Mouse (Mus musculus) thymus, adult 2 months (tissue): ENCODE measurements at regions not wholly inside any gene's neighbourhood (a gene's known extent, or its start where the extent isn't known, plus 50 kb on each side); places are given as distances from the start of the nearest gene placed in this dataset.

Experiments
- DNase-seq: peaks from one replicate; pipeline ENCODE4 v3.0.0; 2021
- H3K27ac ChIP-seq: fragments of 200-500 bp; 2 replicates; pipeline ENCODE4 v1.5.1; 2012; ENCODE audit warnings: low read length, control low read depth; ENCODE audit not compliant: control insufficient read depth, insufficient read depth
- H3K27me3 ChIP-seq: fragments of 200-500 bp; 2 replicates; pipeline ENCODE4 v1.6.1; 2012; ENCODE audit warnings: mild to moderate bottlenecking, low read length, moderate library complexity, mixed read lengths; ENCODE audit not compliant: control insufficient read depth, insufficient read depth
- H3K36me3 ChIP-seq: fragments of 200-500 bp; 2 replicates; pipeline ENCODE4 v1.6.1; 2012; ENCODE audit warnings: mild to moderate bottlenecking, low read length, moderate library complexity; ENCODE audit not compliant: control insufficient read depth, insufficient read depth
- H3K4me1 ChIP-seq: fragments of 200-500 bp; replicated peaks from 2 replicates; pipeline ENCODE4 v1.6.1; 2012; ENCODE audit warnings: low read length; ENCODE audit not compliant: control insufficient read depth, insufficient read depth
- H3K4me3 ChIP-seq: fragments of 200-500 bp; 2 replicates; pipeline ENCODE4 v1.5.1; 2012; ENCODE audit warnings: mild to moderate bottlenecking, low read length, control low read depth, moderate library complexity; ENCODE audit not compliant: control insufficient read depth, insufficient read depth
- CTCF ChIP-seq: fragments of 200-500 bp; IDR thresholded peaks from 2 replicates; pipeline ENCODE4 v1.5.1; 2012; ENCODE audit warnings: mild to moderate bottlenecking, control low read depth, low read length, moderate library complexity, borderline replicate concordance; ENCODE audit not compliant: control insufficient read depth, poor library complexity, insufficient read depth; ENCODE audit errors: extremely low read depth
- POLR2A ChIP-seq: fragments of 200-500 bp; IDR thresholded peaks from 2 replicates; pipeline ENCODE4 v1.6.1; 2012; ENCODE audit warnings: mild to moderate bottlenecking, low read length, control low read depth, moderate library complexity; ENCODE audit not compliant: control insufficient read depth, poor library complexity, insufficient read depth; ENCODE audit errors: extremely low read depth
- WGBS: fragments of 180-500 bp; shearing (Covaris S2); methylation state at CpG from one replicate; pipeline ENCODE4 v1.1.7; 2018; 5-methylcytosine and 5-hydroxymethylcytosine counted together

DNA sequence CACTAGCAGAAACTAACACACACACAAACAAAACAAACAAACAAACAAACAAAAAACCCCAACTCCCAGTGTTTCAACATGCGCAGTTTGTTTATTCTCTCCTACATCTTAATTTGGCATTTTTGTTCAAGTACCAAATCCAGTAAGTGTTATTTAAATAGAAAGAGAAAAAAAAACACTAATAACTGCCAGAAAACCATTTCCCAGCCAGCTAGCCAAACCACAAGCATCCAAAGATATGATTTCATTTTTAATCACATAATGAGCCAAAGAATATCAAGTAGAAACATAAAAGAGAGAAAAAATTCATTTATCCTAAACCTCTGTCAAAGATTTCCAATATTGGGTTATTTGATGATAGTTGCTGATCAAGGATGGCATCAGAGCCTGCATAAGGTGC lies 102.3 kb downstream of the Snx18 start:
- Histone ChIP-seq H3K4me3 (no peak overlapping the region), H3K4me1 (0 out of 2 replicates have a peak, but pooled peaks cover 2% of the 10 kb centered on the region), H3K27me3 (no peaks in the 10 kb centered on the region), H3K36me3 (no peaks in the 10 kb centered on the region), H3K27ac (no peak overlapping the region)
- DNase-seq = no peak
- WGBS = 96% methylated on average over 1 of the region's 1 CpGs
- no peak for TF ChIP-seq POLR2A
- no peak for TF ChIP-seq CTCF

DNA sequence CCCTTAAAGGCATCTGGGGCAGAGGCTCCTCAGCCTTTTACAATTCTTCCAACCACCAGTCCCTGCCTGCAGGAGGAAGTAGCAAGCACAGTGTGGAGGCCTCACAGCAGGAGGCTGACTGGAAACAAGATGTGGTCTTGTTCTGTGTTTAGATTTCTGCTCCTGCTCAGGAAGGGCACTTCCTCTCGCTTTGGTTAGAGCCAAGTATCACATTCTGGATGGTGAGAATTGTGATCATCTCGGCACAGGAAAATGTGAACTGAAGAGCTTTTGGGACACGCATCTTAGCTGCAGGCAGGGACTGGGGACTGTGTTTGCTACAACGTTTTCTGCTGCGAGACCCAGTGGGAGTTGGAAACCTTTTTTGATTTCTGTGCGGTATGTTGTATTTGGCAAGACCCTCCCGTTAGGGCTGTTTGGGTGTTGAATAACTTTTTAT lies 103.2 kb downstream of the Snx18 start:
- Histone ChIP-seq H3K36me3 (no peaks in the 10 kb centered on the region), H3K4me1 (0 out of 2 replicates have a peak, but pooled peaks cover 2% of the 10 kb centered on the region), H3K27ac (no peak overlapping the region), H3K4me3 (no peak overlapping the region), H3K27me3 (no peaks in the 10 kb centered on the region)
- 10% methylated on average over 7 of the region's 7 CpGs for WGBS
- TF ChIP-seq CTCF (no peak), POLR2A (no peak)
- peak; percentile 4 for DNase-seq

GRCm38 (mm10) chr13:113509403-113510185 lies 108.8 kb downstream of the Snx18 start:
- WGBS = 95% methylated on average over 10 of the region's 10 CpGs
- no peak overlapping the region for H3K27ac ChIP-seq
- no peak for DNase-seq
- H3K4me3 ChIP-seq = no peak overlapping the region
- TF ChIP-seq POLR2A (no peak), CTCF (no peak)
- H3K36me3 ChIP-seq = no peaks in the 10 kb centered on the region
- no peaks in the 10 kb centered on the region for H3K4me1 ChIP-seq
- no peaks in the 10 kb centered on the region for H3K27me3 ChIP-seq

- no peak for DNase-seq
- no peak overlapping the region for H3K27ac ChIP-seq
- no peak overlapping the region for H3K4me3 ChIP-seq
- H3K27me3 ChIP-seq = no peaks in the 10 kb centered on the region
- TF ChIP-seq CTCF = no peak
- no peak for TF ChIP-seq POLR2A
- H3K4me1 ChIP-seq = no peaks in the 10 kb centered on the region
- 45% methylated on average over 11 of the region's 11 CpGs for WGBS
- H3K36me3 ChIP-seq = no peaks in the 10 kb centered on the region
Observed at GRCm38 (mm10) chr13:113508124-113508728, 110.1 kb downstream of the Snx18 start.

- no peak overlapping the region for H3K4me3 ChIP-seq
- H3K4me1 ChIP-seq = no peaks in the 10 kb centered on the region
- H3K36me3 ChIP-seq = no peaks in the 10 kb centered on the region
- DNase-seq = no peak
- no peak for TF ChIP-seq POLR2A
- TF ChIP-seq CTCF = no peak
- no peak overlapping the region for H3K27ac ChIP-seq
- 91% methylated on average over 6 of the region's 6 CpGs for WGBS
- no peaks in the 10 kb centered on the region for H3K27me3 ChIP-seq
Observed at GRCm38 (mm10) chr13:113502528-113502927, 115.8 kb downstream of the Snx18 start.

- no peaks in the 10 kb centered on the region for H3K36me3 ChIP-seq
- no peak overlapping the region for H3K4me3 ChIP-seq
- H3K27me3 ChIP-seq = no peaks in the 10 kb centered on the region
- no peak for TF ChIP-seq POLR2A
- TF ChIP-seq CTCF = no peak
- DNase-seq = no peak
- no peak overlapping the region for H3K27ac ChIP-seq
- 94% methylated on average over 3 of the region's 3 CpGs for WGBS
- no peaks in the 10 kb centered on the region for H3K4me1 ChIP-seq
Observed at GRCm38 (mm10) chr13:113502059-113502458, 116.3 kb downstream of the Snx18 start.
